Mouse (Mus musculus) forebrain, embryonic 12.5 days (tissue): ENCODE results near the gene Uts2r. TPM values are rescaled to one million over a fixed set of nuclear protein-coding genes. Genes with fewer than 3 reads are reported as not detected.

ENCODE experiments used
- ATAC-seq: fragments of 200-750 bp; cut with Nextera tagmentation; 2 replicates; pipeline ENCODE4 v1.8.0; 2017; ENCODE audit warnings: moderate TSS enrichment; ENCODE audit not compliant: low FRiP score
- H3K27ac ChIP-seq: fragments of 300-500 bp; sonication (generic); 2 replicates; pipeline ENCODE4 v1.5.1; 2016; ENCODE audit warnings: mild to moderate bottlenecking
- H3K27me3 ChIP-seq: fragments of 300-500 bp; sonication (generic); 2 replicates; pipeline ENCODE4 v1.6.1; 2016; ENCODE audit warnings: mild to moderate bottlenecking
- H3K36me3 ChIP-seq: fragments of 300-500 bp; sonication (generic); replicated peaks from 2 replicates; pipeline ENCODE4 v1.6.1; 2016; ENCODE audit warnings: mild to moderate bottlenecking
- H3K4me1 ChIP-seq: fragments of 300-500 bp; sonication (generic); 2 replicates; pipeline ENCODE4 v1.6.1; 2016
- H3K4me2 ChIP-seq: fragments of 300-500 bp; sonication (generic); 2 replicates; pipeline ENCODE4 v1.6.1; 2016; ENCODE audit warnings: mild to moderate bottlenecking, moderate library complexity
- H3K4me3 ChIP-seq: fragments of 300-500 bp; sonication (generic); replicated peaks from 2 replicates; pipeline ENCODE4 v1.5.1; 2016; ENCODE audit warnings: mild to moderate bottlenecking
- H3K9ac ChIP-seq: fragments of 300-500 bp; sonication (generic); 2 replicates; pipeline ENCODE4 v1.6.1; 2016; ENCODE audit warnings: mild to moderate bottlenecking
- H3K9me3 ChIP-seq: fragments of 300-500 bp; sonication (generic); 2 replicates; pipeline ENCODE4 v1.6.1; 2016
- WGBS: fragments of 180-500 bp; shearing (Covaris S2); methylation state at CpG from one replicate; pipeline ENCODE4 v1.1.7; 2016; 5-methylcytosine and 5-hydroxymethylcytosine counted together
- polyA plus RNA-seq: library from polyadenylated mRNA; unstranded; fragments of >200 nt; fragmentation: Nextera tagmentation; extraction: Ambion mirVana; gene quantifications from 2 replicates; pipeline ENCODE4 v1.2.1, GENCODE M21; 2016

The Uts2r gene
- polyA plus RNA-seq = not detected in 2 replicates

- ATAC-seq = no peak
- Histone ChIP-seq H3K9me3 (no peaks in the 10 kb centered on the region), H3K9ac (no peak within 1 kb of the TSS), H3K4me2 (no peak within 1 kb of the TSS), H3K27me3 (peaks cover 32% of the 10 kb centered on the region), H3K36me3 (no peaks in the 10 kb centered on the region), H3K4me3 (no peak within 1 kb of the TSS), H3K27ac (no peak within 1 kb of the TSS), H3K4me1 (peaks cover 11% of the 10 kb centered on the region)
- WGBS = 89% methylated on average over 5 of the region's 5 CpGs
Measured at GRCm38 (mm10) chr11:121159971-121160370, at the start of gene Uts2r. Uts2r (plus strand) TSS chr11:121160271.

DNA sequence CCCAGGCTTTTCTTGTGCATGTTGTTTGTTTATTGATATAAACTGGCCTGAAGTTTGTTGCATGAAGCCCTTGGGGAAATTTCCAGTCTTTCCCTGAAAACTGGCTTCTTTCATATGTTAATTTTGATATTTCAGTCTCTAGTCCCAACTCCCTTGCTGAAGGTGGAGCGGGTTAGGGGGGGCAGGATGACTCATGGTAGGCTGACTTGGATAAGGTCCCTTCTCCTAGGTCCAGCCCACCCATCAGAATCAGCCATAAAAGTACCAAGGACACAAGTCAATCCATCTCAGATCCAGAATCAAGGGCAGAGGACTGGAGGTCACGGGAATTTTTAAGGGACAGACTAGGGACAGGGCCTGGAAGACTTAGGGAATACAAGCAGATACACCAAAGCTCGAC lies 49.0 kb upstream of the Uts2r start:
- no peak overlapping the region for H3K4me3 ChIP-seq
- H3K27ac ChIP-seq = no peak overlapping the region
- no peak overlapping the region for H3K9ac ChIP-seq
- H3K9me3 ChIP-seq = no peaks in the 10 kb centered on the region
- WGBS = 90% methylated on average over 3 of the region's 3 CpGs
- ATAC-seq = no peak
- H3K4me2 ChIP-seq = no peak overlapping the region
- no peaks in the 10 kb centered on the region for H3K4me1 ChIP-seq
- H3K27me3 ChIP-seq = peaks cover 13% of the 10 kb centered on the region
- no peaks in the 10 kb centered on the region for H3K36me3 ChIP-seq

DNA sequence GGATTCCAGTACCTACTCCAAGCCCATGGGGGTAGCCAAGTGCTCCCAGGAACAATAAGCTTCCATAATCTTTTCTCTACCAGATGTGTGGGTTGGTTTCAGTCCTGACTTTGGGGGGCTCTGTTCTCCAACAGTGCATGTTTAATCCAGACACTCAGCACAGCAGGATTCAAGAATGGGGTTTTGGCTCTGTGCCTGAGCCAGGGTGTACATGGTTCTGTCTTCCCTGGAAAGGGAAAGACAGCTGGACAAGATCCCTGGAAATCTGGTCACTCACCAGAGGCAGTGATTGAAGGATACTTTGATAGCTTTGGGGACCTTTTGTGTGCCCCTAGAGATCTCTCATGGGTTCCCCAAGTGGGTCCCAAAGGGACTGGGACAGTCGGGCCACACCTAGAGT lies 48.5 kb upstream of the Uts2r start:
- H3K4me2 ChIP-seq = no peak overlapping the region
- no peak overlapping the region for H3K27ac ChIP-seq
- H3K4me1 ChIP-seq = no peaks in the 10 kb centered on the region
- no peak for ATAC-seq
- H3K4me3 ChIP-seq = no peak overlapping the region
- no peaks in the 10 kb centered on the region for H3K36me3 ChIP-seq
- H3K9me3 ChIP-seq = no peaks in the 10 kb centered on the region
- no peak overlapping the region for H3K9ac ChIP-seq
- peaks cover 13% of the 10 kb centered on the region for H3K27me3 ChIP-seq
- WGBS = 79% methylated on average over 1 of the region's 1 CpGs

GRCm38 (mm10) chr11:121112091-121112775 lies 47.8 kb upstream of the Uts2r start:
- Histone ChIP-seq H3K4me2 (no peak overlapping the region), H3K9me3 (no peaks in the 10 kb centered on the region), H3K4me3 (no peak overlapping the region), H3K27ac (no peak overlapping the region), H3K27me3 (peaks cover 13% of the 10 kb centered on the region), H3K36me3 (no peaks in the 10 kb centered on the region), H3K9ac (no peak overlapping the region), H3K4me1 (no peaks in the 10 kb centered on the region)
- no peak for ATAC-seq
- 84% methylated on average over 5 of the region's 5 CpGs for WGBS

GRCm38 (mm10) chr11:121118106-121118505 lies 42.0 kb upstream of the Uts2r start:
- peaks cover 3% of the 10 kb centered on the region; the same call in 1 of the 2 replicates for H3K4me1 ChIP-seq
- H3K4me2 ChIP-seq = no peak overlapping the region
- no peak for ATAC-seq
- WGBS = 91% methylated on average over 18 of the region's 18 CpGs
- H3K9ac ChIP-seq = no peak overlapping the region
- no peaks in the 10 kb centered on the region for H3K36me3 ChIP-seq
- H3K27me3 ChIP-seq = no peaks in the 10 kb centered on the region
- no peaks in the 10 kb centered on the region for H3K9me3 ChIP-seq
- no peak overlapping the region for H3K4me3 ChIP-seq
- no peak overlapping the region for H3K27ac ChIP-seq

DNA sequence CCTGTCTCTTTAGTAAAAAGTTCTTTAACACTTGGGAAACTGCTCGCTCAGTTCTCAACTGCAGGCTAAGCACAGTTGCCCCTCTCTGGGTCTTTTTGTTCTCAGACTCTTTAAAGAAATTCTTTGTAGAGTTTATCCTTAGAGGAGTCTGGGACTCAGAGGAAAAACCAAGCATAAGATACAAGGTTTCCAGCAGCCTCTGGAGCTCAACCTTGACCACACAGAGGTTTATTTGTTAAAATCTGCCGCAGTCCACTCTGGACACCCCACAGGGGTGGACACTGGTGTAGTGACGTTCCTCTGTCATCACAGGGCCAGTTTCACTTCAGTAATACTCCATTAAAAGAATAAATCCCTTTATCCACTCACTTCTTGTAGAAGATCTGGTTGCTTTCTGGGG lies 41.5 kb upstream of the Uts2r start, which contains the start of gene Tex19.2:
TSS of gene Tex19.2 (minus strand) at position 101 of the 400 bp plus-strand sequence.
- 46% methylated on average over 3 of the region's 3 CpGs for WGBS
- no peak within 1 kb of the TSS for H3K9ac ChIP-seq
- no peaks in the 10 kb centered on the region for H3K36me3 ChIP-seq
- no peaks in the 10 kb centered on the region for H3K27me3 ChIP-seq
- peaks cover 3% of the 10 kb centered on the region; the same call in 1 of the 2 replicates for H3K4me1 ChIP-seq
- H3K9me3 ChIP-seq = no peaks in the 10 kb centered on the region
- no peak within 1 kb of the TSS for H3K27ac ChIP-seq
- no peak within 1 kb of the TSS for H3K4me2 ChIP-seq
- no peak for ATAC-seq
- H3K4me3 ChIP-seq = no peak within 1 kb of the TSS

DNA sequence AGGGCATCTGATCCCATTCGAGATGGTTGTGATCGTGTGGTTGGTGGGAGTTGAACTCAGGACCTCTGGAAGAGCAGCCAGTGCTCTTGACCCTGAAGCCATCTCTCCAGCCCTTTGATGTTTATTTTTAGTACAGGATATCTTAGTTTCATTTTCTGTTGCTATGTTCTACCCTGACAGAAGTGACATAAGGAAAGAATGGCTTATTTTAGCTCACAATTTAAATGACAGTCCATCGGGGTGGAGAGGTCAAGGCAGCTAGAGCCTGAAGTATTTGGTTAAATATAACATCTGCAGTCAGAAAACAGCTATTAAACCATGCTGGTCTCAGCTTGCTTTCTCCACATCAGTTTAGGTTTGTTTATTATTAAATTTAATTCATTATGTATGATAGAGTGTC lies 38.9 kb upstream of the Uts2r start:
- Histone ChIP-seq H3K27ac (no peak overlapping the region), H3K4me2 (no peak overlapping the region), H3K9ac (no peak overlapping the region), H3K36me3 (no peaks in the 10 kb centered on the region), H3K27me3 (no peaks in the 10 kb centered on the region), H3K9me3 (no peaks in the 10 kb centered on the region), H3K4me1 (peaks cover 3% of the 10 kb centered on the region; the same call in 1 of the 2 replicates), H3K4me3 (no peak overlapping the region)
- no peak for ATAC-seq
- WGBS = 93% methylated on average over 3 of the region's 3 CpGs

DNA sequence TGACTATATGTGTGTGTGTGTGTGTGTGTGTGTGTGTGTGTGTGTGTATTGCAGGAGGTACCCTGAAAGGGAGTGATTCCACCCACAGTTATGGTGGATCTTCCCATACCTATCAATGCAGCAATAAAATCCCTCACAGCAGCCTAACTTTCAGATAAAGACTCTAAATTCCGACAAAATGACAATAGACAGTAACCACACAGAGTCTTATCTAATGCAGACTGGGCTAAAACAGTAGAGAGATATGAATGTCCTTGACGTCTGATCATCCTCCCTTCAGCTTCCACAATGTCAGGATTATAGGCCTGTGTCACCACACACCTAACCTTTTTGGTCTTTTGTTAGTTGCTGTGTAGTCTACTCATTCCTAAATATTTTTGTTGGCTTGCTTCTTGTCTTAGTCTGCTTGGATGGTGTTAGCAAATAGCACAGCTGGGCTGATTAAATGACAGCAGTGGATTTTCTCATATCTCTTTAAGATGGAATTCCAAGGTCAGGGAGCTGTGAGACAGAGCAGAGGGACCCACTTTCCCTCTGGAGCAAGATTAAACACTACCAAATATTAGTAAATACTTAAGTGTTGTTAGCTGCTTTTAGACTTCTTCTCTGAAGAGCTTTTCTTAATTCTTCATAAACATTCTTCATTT lies 37.9 kb upstream of the Uts2r start:
- Histone ChIP-seq H3K4me2 (no peak overlapping the region), H3K4me1 (peaks cover 3% of the 10 kb centered on the region; the same call in 1 of the 2 replicates), H3K9ac (no peak overlapping the region), H3K36me3 (no peaks in the 10 kb centered on the region), H3K4me3 (no peak overlapping the region), H3K27me3 (no peaks in the 10 kb centered on the region), H3K27ac (no peak overlapping the region), H3K9me3 (no peaks in the 10 kb centered on the region)
- ATAC-seq = no peak
- 71% methylated on average over 2 of the region's 2 CpGs for WGBS

- no peak overlapping the region for H3K4me2 ChIP-seq
Measured at GRCm38 (mm10) chr11:121123438-121123837, 36.6 kb upstream of the Uts2r start.

GRCm38 (mm10) chr11:121125522-121126172 lies 34.4 kb upstream of the Uts2r start:
- H3K36me3 ChIP-seq = no peaks in the 10 kb centered on the region
- 89% methylated on average over 3 of the region's 3 CpGs for WGBS
- no peak overlapping the region for H3K9ac ChIP-seq
- H3K4me2 ChIP-seq = no peak overlapping the region
- no peak overlapping the region for H3K27ac ChIP-seq
- H3K4me1 ChIP-seq = no peaks in the 10 kb centered on the region
- no peaks in the 10 kb centered on the region for H3K27me3 ChIP-seq
- no peaks in the 10 kb centered on the region for H3K9me3 ChIP-seq
- no peak overlapping the region for H3K4me3 ChIP-seq
- no peak for ATAC-seq

More at GRCm38 (mm10) chr11:121123438-121123837, 36.6 kb upstream of the Uts2r start:
- WGBS = 88% methylated on average over 4 of the region's 4 CpGs
- Histone ChIP-seq H3K27me3 (no peaks in the 10 kb centered on the region), H3K4me3 (no peak overlapping the region), H3K9ac (no peak overlapping the region), H3K36me3 (no peaks in the 10 kb centered on the region), H3K27ac (no peak overlapping the region), H3K9me3 (no peaks in the 10 kb centered on the region), H3K4me1 (peaks cover 3% of the 10 kb centered on the region; the same call in 1 of the 2 replicates)
- no peak for ATAC-seq

DNA sequence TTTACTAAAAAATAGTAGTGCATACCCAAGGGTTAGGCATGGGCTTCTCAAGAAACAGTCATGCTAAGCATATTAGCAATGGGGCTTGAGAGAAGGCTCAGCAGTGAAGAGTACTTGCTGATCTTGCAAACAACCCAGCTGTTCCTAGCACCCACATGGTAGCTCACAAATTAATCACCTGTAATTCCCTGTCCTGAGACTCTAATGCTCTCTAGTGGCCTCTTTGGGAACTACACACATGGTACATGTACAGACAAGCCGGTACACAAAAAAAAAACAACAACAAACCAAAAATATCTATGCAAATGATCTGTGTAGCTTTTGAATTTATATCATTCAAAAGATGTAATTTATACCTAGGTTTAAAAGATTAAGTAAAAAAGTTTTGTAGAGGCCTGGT lies 33.7 kb upstream of the Uts2r start:
- Histone ChIP-seq H3K27me3 (no peaks in the 10 kb centered on the region), H3K36me3 (no peaks in the 10 kb centered on the region), H3K4me3 (no peak overlapping the region), H3K27ac (no peak overlapping the region), H3K4me2 (no peak overlapping the region), H3K9ac (no peak overlapping the region), H3K9me3 (no peaks in the 10 kb centered on the region), H3K4me1 (no peaks in the 10 kb centered on the region)
- 82% methylated on average over 1 of the region's 1 CpGs for WGBS
- no peak for ATAC-seq

- H3K27ac ChIP-seq = no peak overlapping the region
- H3K4me1 ChIP-seq = no peaks in the 10 kb centered on the region
- H3K9ac ChIP-seq = no peak overlapping the region
- no peak for ATAC-seq
- H3K4me2 ChIP-seq = no peak overlapping the region
- H3K36me3 ChIP-seq = no peaks in the 10 kb centered on the region
- no peaks in the 10 kb centered on the region for H3K9me3 ChIP-seq
- no peak overlapping the region for H3K4me3 ChIP-seq
- 99% methylated on average over 3 of the region's 3 CpGs for WGBS
- H3K27me3 ChIP-seq = no peaks in the 10 kb centered on the region
Measured at GRCm38 (mm10) chr11:121127441-121127840, 32.6 kb upstream of the Uts2r start.
